27 mouse cellular contexts compared by ENCODE assay signal in the genomic region with DNA sequence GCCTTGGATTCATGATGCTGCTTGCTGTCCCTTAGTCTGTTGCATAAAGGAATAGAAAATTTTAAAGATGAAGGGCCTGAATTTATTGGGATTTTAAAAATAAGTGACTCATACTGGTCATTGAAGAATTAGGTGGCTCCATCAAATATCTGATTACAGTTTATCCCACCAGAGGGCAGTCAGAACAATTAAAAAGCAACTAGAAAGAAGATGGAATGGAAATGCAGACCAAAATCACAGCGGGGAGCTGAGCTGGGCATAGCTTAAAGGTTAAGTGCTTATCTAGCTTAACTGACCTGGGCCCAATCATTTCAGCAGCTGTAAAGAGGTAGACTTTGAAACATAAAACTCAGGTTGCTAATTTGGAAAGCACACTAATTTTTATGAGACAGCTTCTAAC. TPM values are rescaled to one million over a fixed set of nuclear protein-coding genes. Genes with fewer than 3 reads are reported as not detected.
DNase-seq lines count a peak whose midpoint lies in the region; ATAC-seq and TF ChIP-seq lines count a peak whose summit lies in the region.
"Had no signal": no experiment of that assay in that cellular context is flagged by ENCODE, and none has a peak within 500 bp of the region (broad histone marks: within the 10 kb centered on the region; RNA-seq: fewer than 3 reads in every experiment).

No protein-coding gene starts in this region.

- no peak for ATAC-seq in cerebellum, adult (ENCODE audit: insufficient number of reproducible peaks, low FRiP score, low TSS enrichment)
- ATAC-seq in intestine, postnatal 0 days = no peak
- ATAC-seq in intestine, embryonic 16.5 days = no peak
- ATAC-seq in midbrain, postnatal 0 days (ENCODE audit: low FRiP score) = no peak
- no peak for ATAC-seq in midbrain, embryonic 13.5 days
- ATAC-seq: forebrain, embryonic 14.5 days had no signal

- 0 out of 2 replicates have a peak, but pooled peaks have one; percentile 25 for TF ChIP-seq CTCF in intestine, postnatal 0 days (IDR thresholded peaks at IDR 0.05; ENCODE audit: low read depth)
- peak; percentile 28 for TF ChIP-seq CTCF in midbrain, postnatal 0 days (IDR thresholded peaks at IDR 0.05)

- H3K9ac ChIP-seq in intestine, postnatal 0 days (ENCODE audit: low read depth, low read length) = no peak overlapping the region
- no peak overlapping the region for H3K9ac ChIP-seq in intestine, embryonic 16.5 days (ENCODE audit: low read depth, low read length)
- H3K9ac ChIP-seq in midbrain, postnatal 0 days (replicated peaks; ENCODE audit: low read length, poor library complexity, severe bottlenecking) = no peak overlapping the region
- H3K9ac ChIP-seq in midbrain, embryonic 13.5 days (replicated peaks) = no peak overlapping the region
- H3K9ac ChIP-seq: embryonic facial prominence, embryonic 12.5 days; heart, embryonic 15.5 days; hindbrain, embryonic 12.5 days; kidney, embryonic 15.5 days; liver, embryonic 15.5 days; midbrain, embryonic 12.5 days had no signal

- H3K4me3 ChIP-seq in intestine, postnatal 0 days (ENCODE audit: low read depth, low read length) = no peak overlapping the region
- no peak overlapping the region for H3K4me3 ChIP-seq in intestine, embryonic 16.5 days (ENCODE audit: low read length)
- H3K4me3 ChIP-seq in midbrain, postnatal 0 days (ENCODE audit: low read depth, low read length) = no peak overlapping the region
- no peak overlapping the region for H3K4me3 ChIP-seq in midbrain, embryonic 13.5 days (replicated peaks)
- H3K4me3 ChIP-seq: embryonic facial prominence, embryonic 12.5 days; heart, embryonic 10.5 days; heart, embryonic 15.5 days; hindbrain, embryonic 12.5 days; kidney, embryonic 15.5 days; liver, embryonic 15.5 days; megakaryocyte, embryonic 14.5 days; midbrain, embryonic 12.5 days had no signal

- no peaks in the 10 kb centered on the region for H3K27me3 ChIP-seq in intestine, postnatal 0 days (replicated peaks; ENCODE audit: control insufficient read depth, insufficient read depth, low read length)
- no peaks in the 10 kb centered on the region for H3K27me3 ChIP-seq in intestine, embryonic 16.5 days (replicated peaks; ENCODE audit: control insufficient read depth, insufficient read depth, low read length)
- H3K27me3 ChIP-seq in midbrain, postnatal 0 days (ENCODE audit: insufficient read depth, low read length) = no peaks in the 10 kb centered on the region
- no peaks in the 10 kb centered on the region for H3K27me3 ChIP-seq in midbrain, embryonic 13.5 days
- H3K27me3 ChIP-seq: embryonic facial prominence, embryonic 12.5 days; heart, embryonic 15.5 days; hindbrain, embryonic 12.5 days; kidney, embryonic 15.5 days; liver, embryonic 15.5 days; megakaryocyte, embryonic 14.5 days; midbrain, embryonic 12.5 days had no signal

- DNase-seq in cerebellum, postnatal 36 days = peak; percentile 28 to 35
- DNase-seq in midbrain, postnatal 0 days (ENCODE audit: low spot score) = no peak
- no peak for DNase-seq in thymus, postnatal 14 days
- DNase-seq: adrenal gland, postnatal 25 days; embryo, embryonic 11 days; gastrocnemius, postnatal 10 days; kidney, adult 11 months; layer of hippocampus, postnatal 36 days; lung, postnatal 4 days; retina, postnatal 1 day; right cerebral cortex, postnatal 14 days; thymus, postnatal 25 days had no signal

- 0 out of 2 replicates have a peak, but pooled peaks cover 3% of the 10 kb centered on the region for H3K4me1 ChIP-seq in intestine, postnatal 0 days (replicated peaks; ENCODE audit: control insufficient read depth, insufficient read depth, low read length)
- H3K4me1 ChIP-seq in intestine, embryonic 16.5 days (ENCODE audit: control insufficient read depth, insufficient read depth, low read length) = peaks cover 18% of the 10 kb centered on the region
- no peaks in the 10 kb centered on the region for H3K4me1 ChIP-seq in midbrain, postnatal 0 days (ENCODE audit: insufficient read depth, low read length)
- peaks cover 52% of the 10 kb centered on the region for H3K4me1 ChIP-seq in midbrain, embryonic 13.5 days (replicated peaks)

- no peak overlapping the region for H3K4me2 ChIP-seq in intestine, postnatal 0 days (replicated peaks; ENCODE audit: low read depth)
- no peak overlapping the region for H3K4me2 ChIP-seq in intestine, embryonic 16.5 days (ENCODE audit: low read depth, low read length)
- H3K4me2 ChIP-seq in midbrain, postnatal 0 days (ENCODE audit: low read depth, low read length, poor library complexity, severe bottlenecking) = no peak overlapping the region
- no peak overlapping the region for H3K4me2 ChIP-seq in midbrain, embryonic 13.5 days (replicated peaks)
- H3K4me2 ChIP-seq: embryonic facial prominence, embryonic 12.5 days; heart, embryonic 15.5 days; hindbrain, embryonic 12.5 days; kidney, embryonic 15.5 days; liver, embryonic 15.5 days; midbrain, embryonic 12.5 days had no signal

- 39% methylated on average over 1 of the region's 1 CpGs for WGBS in intestine, postnatal 0 days
- WGBS in intestine, embryonic 16.5 days = 59% methylated on average over 1 of the region's 1 CpGs
- 58% methylated on average over 1 of the region's 1 CpGs for WGBS in midbrain, postnatal 0 days
- WGBS in midbrain, embryonic 13.5 days = 67% methylated on average over 1 of the region's 1 CpGs

- H3K9me3 ChIP-seq in intestine, postnatal 0 days (ENCODE audit: control insufficient read depth) = no peaks in the 10 kb centered on the region
- no peaks in the 10 kb centered on the region for H3K9me3 ChIP-seq in intestine, embryonic 16.5 days (ENCODE audit: control insufficient read depth, low read length)
- no peaks in the 10 kb centered on the region for H3K9me3 ChIP-seq in midbrain, postnatal 0 days (ENCODE audit: low read length)
- H3K9me3 ChIP-seq in midbrain, embryonic 13.5 days = no peaks in the 10 kb centered on the region
- H3K9me3 ChIP-seq: embryonic facial prominence, embryonic 12.5 days; G1E; heart, embryonic 10.5 days; heart, embryonic 15.5 days; hindbrain, embryonic 12.5 days; kidney, embryonic 15.5 days; liver, embryonic 15.5 days; megakaryocyte, embryonic 14.5 days; midbrain, embryonic 12.5 days had no signal

- H3K27ac ChIP-seq in intestine, postnatal 0 days (ENCODE audit: low read depth, low read length) = no peak overlapping the region
- H3K27ac ChIP-seq in intestine, embryonic 16.5 days (ENCODE audit: low read length) = no peak overlapping the region
- H3K27ac ChIP-seq in midbrain, postnatal 0 days (ENCODE audit: low read depth, low read length) = no peak overlapping the region
- H3K27ac ChIP-seq in midbrain, embryonic 13.5 days = no peak overlapping the region
- H3K27ac ChIP-seq: embryonic facial prominence, embryonic 12.5 days; heart, embryonic 10.5 days; heart, embryonic 15.5 days; hindbrain, embryonic 12.5 days; kidney, embryonic 15.5 days; liver, embryonic 15.5 days; midbrain, embryonic 12.5 days had no signal

- H3K36me3 ChIP-seq in intestine, postnatal 0 days (ENCODE audit: control insufficient read depth, insufficient read depth) = peaks cover 2% of the 10 kb centered on the region; the same call in 1 of the 2 replicates
- H3K36me3 ChIP-seq in intestine, embryonic 16.5 days (ENCODE audit: control insufficient read depth, insufficient read depth, low read length) = no peaks in the 10 kb centered on the region
- no peaks in the 10 kb centered on the region for H3K36me3 ChIP-seq in midbrain, postnatal 0 days (ENCODE audit: insufficient read depth, low read length)
- H3K36me3 ChIP-seq in midbrain, embryonic 13.5 days = peaks cover 7% of the 10 kb centered on the region; the same call in 1 of the 2 replicates
- H3K36me3 ChIP-seq: hindbrain, embryonic 12.5 days had no signal

RNA-seq across cellular contexts. Expression of gene Ywhae, which starts 17.9 kb away (rescaled TPM):
- 365 and 373 TPM in 2 replicates for polyA plus RNA-seq in intestine, postnatal 0 days (2015; fragmentation: Nextera tagmentation; extraction: Ambion mirVana)
- 648 and 718 TPM in 2 replicates for polyA plus RNA-seq in intestine, embryonic 16.5 days (2015; fragmentation: Nextera tagmentation; extraction: Ambion mirVana)
- 341 and 436 TPM in 2 replicates for total RNA-seq in midbrain, postnatal 0 days (2014; rRNA removed)
- 1,643 and 1,657 TPM in 2 replicates for polyA plus RNA-seq in midbrain, postnatal 0 days (2015; fragmentation: Nextera tagmentation; extraction: Ambion mirVana)
- 1,420 and 1,493 TPM in 2 replicates for polyA plus RNA-seq in midbrain, embryonic 13.5 days (2015; fragmentation: Nextera tagmentation; extraction: Ambion mirVana)

RNA-seq across cellular contexts. Expression of gene Doc2b, which starts 45.3 kb away (rescaled TPM):
- 0.72 TPM in 2 replicates for polyA plus RNA-seq in intestine, postnatal 0 days (2015; fragmentation: Nextera tagmentation; extraction: Ambion mirVana)
- 0.61 and 0.97 TPM in 2 replicates for polyA plus RNA-seq in intestine, embryonic 16.5 days (2015; fragmentation: Nextera tagmentation; extraction: Ambion mirVana)
- 23.0 and 27.7 TPM in 2 replicates for total RNA-seq in midbrain, postnatal 0 days (2014; rRNA removed)
- polyA plus RNA-seq in midbrain, postnatal 0 days (2015; fragmentation: Nextera tagmentation; extraction: Ambion mirVana) = 6.9 and 8.0 TPM in 2 replicates
- 1.0 and 1.1 TPM in 2 replicates for polyA plus RNA-seq in midbrain, embryonic 13.5 days (2015; fragmentation: Nextera tagmentation; extraction: Ambion mirVana)
- total RNA-seq: G1E; monocyte, adult 5-6 weeks had no signal
- polyA plus RNA-seq: G1E had no signal

Comparison
In these comparisons a context has a peak if more than half of its experiments do, and no peak if none do; other contexts are left out.
1. DNase-seq: peak in cerebellum, postnatal 36 days (2 of 2); none in midbrain, postnatal 0 days (single experiment) and thymus, postnatal 14 days (single experiment).